Mouse (Mus musculus) kidney, embryonic 16.5 days (tissue): ENCODE measurements at regions not wholly inside any gene's neighbourhood (a gene's known extent, or its start where the extent isn't known, plus 50 kb on each side); places are given as distances from the start of the nearest gene placed in this dataset.

Experiments used
- ATAC-seq: fragments of 200-750 bp; cut with Nextera tagmentation; 2 replicates; pipeline ENCODE4 v1.8.0; 2017; ENCODE audit warnings: moderate TSS enrichment; ENCODE audit not compliant: low FRiP score, low TSS enrichment
- H3K27ac ChIP-seq: fragments of 300-500 bp; sonication (generic); 2 replicates; pipeline ENCODE4 v1.5.1; 2014; ENCODE audit warnings: low read length
- H3K27me3 ChIP-seq: fragments of 300-500 bp; sonication (generic); 2 replicates; pipeline ENCODE4 v1.6.1; 2014; ENCODE audit warnings: low read length, control low read depth, mixed read lengths; ENCODE audit not compliant: insufficient read depth
- H3K36me3 ChIP-seq: fragments of 300-500 bp; sonication (generic); 2 replicates; pipeline ENCODE4 v1.6.1; 2014; ENCODE audit warnings: low read length, control low read depth, mixed read lengths; ENCODE audit not compliant: insufficient read depth
- H3K4me1 ChIP-seq: fragments of 300-500 bp; sonication (generic); 2 replicates; pipeline ENCODE4 v1.6.1; 2014; ENCODE audit warnings: low read length, control low read depth, mixed read lengths; ENCODE audit not compliant: insufficient read depth
- H3K4me2 ChIP-seq: fragments of 300-500 bp; sonication (generic); replicated peaks from 2 replicates; pipeline ENCODE4 v1.6.1; 2014; ENCODE audit warnings: low read depth, low read length
- H3K4me3 ChIP-seq: fragments of 300-500 bp; sonication (generic); 2 replicates; pipeline ENCODE4 v1.5.1; 2014; ENCODE audit warnings: mild to moderate bottlenecking, low read length
- H3K9ac ChIP-seq: fragments of 300-500 bp; sonication (generic); replicated peaks from 2 replicates; pipeline ENCODE4 v1.6.1; 2014; ENCODE audit warnings: low read length
- H3K9me3 ChIP-seq: fragments of 300-500 bp; sonication (generic); 2 replicates; pipeline ENCODE4 v1.6.1; 2016; ENCODE audit warnings: low read length, control low read depth
- WGBS: fragments of 180-500 bp; shearing (Covaris S2); extraction: QIAGEN DNeasy Blood & Tissue Kit; methylation state at CpG from one replicate; pipeline ENCODE4 v1.1.7; 2014; 5-methylcytosine and 5-hydroxymethylcytosine counted together

GRCm38 (mm10) chr2:57597694-57598358, 360.4 kb downstream of the Gpd2 start:
- no peak for ATAC-seq
- H3K4me2 ChIP-seq = no peak overlapping the region
- no peak overlapping the region for H3K4me3 ChIP-seq
- 15% methylated on average over 9 of the region's 9 CpGs for WGBS
- no peaks in the 10 kb centered on the region for H3K9me3 ChIP-seq
- H3K36me3 ChIP-seq = no peaks in the 10 kb centered on the region
- no peaks in the 10 kb centered on the region for H3K4me1 ChIP-seq
- H3K27me3 ChIP-seq = no peaks in the 10 kb centered on the region
- H3K27ac ChIP-seq = no peak overlapping the region
- H3K9ac ChIP-seq = no peak overlapping the region

- Histone ChIP-seq H3K4me3 (no peak overlapping the region), H3K27ac (no peak overlapping the region), H3K27me3 (no peaks in the 10 kb centered on the region; the same call in 1 of the 2 replicates), H3K9me3 (no peaks in the 10 kb centered on the region), H3K36me3 (no peaks in the 10 kb centered on the region), H3K4me2 (no peak overlapping the region), H3K4me1 (no peaks in the 10 kb centered on the region), H3K9ac (no peak overlapping the region)
- no peak for ATAC-seq
Measured at GRCm38 (mm10) chr2:57611599-57611998, 374.2 kb downstream of the Gpd2 start.

DNA sequence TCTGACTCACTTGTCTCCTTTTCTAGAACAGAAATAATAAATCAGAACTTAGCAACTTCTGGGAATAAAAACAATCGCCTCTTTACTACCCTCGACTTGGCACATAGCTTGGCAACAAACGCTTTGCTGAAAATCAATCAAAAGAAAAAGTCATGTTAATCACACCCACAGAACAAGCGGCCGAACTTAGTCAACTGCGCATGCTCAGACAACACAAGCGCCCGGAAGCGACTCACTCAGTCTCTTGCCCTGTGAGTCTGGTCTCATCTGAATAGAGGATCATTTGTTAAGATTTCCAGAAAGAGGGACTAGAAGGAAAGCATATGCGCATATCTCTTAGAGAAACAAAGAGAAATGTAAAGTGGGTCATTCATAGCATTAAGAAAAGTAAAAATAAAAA, 375.8 kb downstream of the Gpd2 start:
- H3K27ac ChIP-seq = no peak overlapping the region
- H3K4me2 ChIP-seq = 0 out of 2 replicates have a peak overlapping the region, but pooled peaks have one; percentile 27
- H3K4me1 ChIP-seq = no peaks in the 10 kb centered on the region

GRCm38 (mm10) chr2:57614587-57614991, 377.2 kb downstream of the Gpd2 start:
- no peaks in the 10 kb centered on the region for H3K4me1 ChIP-seq
- no peaks in the 10 kb centered on the region; the same call in 1 of the 2 replicates for H3K27me3 ChIP-seq
- H3K4me3 ChIP-seq = no peak overlapping the region
- ATAC-seq = no peak
- no peaks in the 10 kb centered on the region for H3K9me3 ChIP-seq
- 80% methylated on average over 12 of the region's 12 CpGs for WGBS
- H3K4me2 ChIP-seq = no peak overlapping the region
- H3K27ac ChIP-seq = no peak overlapping the region
- no peak overlapping the region for H3K9ac ChIP-seq
- H3K36me3 ChIP-seq = no peaks in the 10 kb centered on the region

More for the DNA sequence above, 375.8 kb downstream of the Gpd2 start:
- H3K36me3 ChIP-seq = no peaks in the 10 kb centered on the region
- WGBS = 59% methylated on average over 10 of the region's 10 CpGs
- no peaks in the 10 kb centered on the region for H3K9me3 ChIP-seq
- no peak for ATAC-seq
- no peak overlapping the region for H3K4me3 ChIP-seq
- no peaks in the 10 kb centered on the region; the same call in 1 of the 2 replicates for H3K27me3 ChIP-seq
- no peak overlapping the region for H3K9ac ChIP-seq

GRCm38 (mm10) chr2:57616525-57617225, 379.2 kb downstream of the Gpd2 start:
- Histone ChIP-seq H3K27ac (no peak overlapping the region), H3K9ac (no peak overlapping the region; the same call in 1 of the 2 replicates), H3K4me3 (peak overlapping the region; percentile 40), H3K27me3 (no peaks in the 10 kb centered on the region; the same call in 1 of the 2 replicates), H3K9me3 (no peaks in the 10 kb centered on the region), H3K4me2 (peak overlapping the region; percentile 64), H3K4me1 (no peaks in the 10 kb centered on the region), H3K36me3 (no peaks in the 10 kb centered on the region)
- WGBS = 2% methylated on average over 19 of the region's 19 CpGs
- ATAC-seq = peak; percentile 46; the same call in 1 of the 2 replicates

DNA sequence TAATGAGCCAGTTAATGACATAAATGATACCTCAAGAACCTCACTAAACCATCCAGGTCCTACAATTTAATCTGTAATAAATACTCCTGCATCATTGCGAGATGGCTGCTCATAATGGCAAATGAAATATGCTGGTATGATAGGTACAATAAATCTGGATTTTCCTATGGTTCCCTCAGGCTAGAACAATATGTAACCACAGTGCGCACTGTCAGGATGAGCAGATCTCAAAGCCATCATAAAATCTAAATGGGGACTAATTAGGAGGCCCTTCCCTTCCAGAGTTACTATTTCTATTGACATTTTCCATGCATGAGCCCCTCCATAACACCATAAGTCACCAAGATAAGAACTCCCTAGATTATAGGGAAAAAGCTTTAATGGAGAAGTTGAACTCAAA, 379.8 kb downstream of the Gpd2 start:
- Histone ChIP-seq H3K4me1 (no peaks in the 10 kb centered on the region), H3K27me3 (no peaks in the 10 kb centered on the region; the same call in 1 of the 2 replicates), H3K4me2 (peak overlapping the region; percentile 64; the same call in 1 of the 2 replicates), H3K9ac (no peak overlapping the region), H3K9me3 (no peaks in the 10 kb centered on the region), H3K36me3 (no peaks in the 10 kb centered on the region), H3K4me3 (no peak overlapping the region; the same call in 1 of the 2 replicates), H3K27ac (no peak overlapping the region)
- ATAC-seq = no peak
- WGBS = 75% methylated on average over 2 of the region's 2 CpGs

DNA sequence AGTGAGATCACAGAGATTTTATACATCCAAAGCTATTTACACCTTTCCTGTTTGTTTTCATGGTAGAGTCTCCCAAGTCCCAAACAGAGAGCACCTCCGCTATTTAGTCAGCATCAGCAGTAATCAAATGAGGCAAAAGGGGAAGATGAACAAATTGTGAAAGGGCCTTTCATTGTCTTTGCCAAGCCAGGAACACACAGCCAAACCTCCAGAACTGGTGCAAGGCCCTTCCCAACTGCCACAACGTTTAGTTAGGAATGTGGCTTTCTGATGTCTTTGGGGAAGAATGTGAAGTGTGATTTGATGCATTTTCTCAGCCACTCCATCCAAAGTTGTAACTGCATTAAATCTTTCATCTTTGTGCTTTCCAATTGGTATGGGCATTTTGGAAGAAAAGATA, 353.6 kb upstream of the Galnt5 start:
- no peaks in the 10 kb centered on the region for H3K36me3 ChIP-seq
- H3K4me3 ChIP-seq = no peak overlapping the region
- H3K4me1 ChIP-seq = no peaks in the 10 kb centered on the region
- 54% methylated on average over 2 of the region's 2 CpGs for WGBS
- no peak overlapping the region for H3K4me2 ChIP-seq
- no peak overlapping the region for H3K9ac ChIP-seq
- no peaks in the 10 kb centered on the region for H3K9me3 ChIP-seq
- no peaks in the 10 kb centered on the region for H3K27me3 ChIP-seq
- no peak overlapping the region for H3K27ac ChIP-seq
- ATAC-seq = no peak

DNA sequence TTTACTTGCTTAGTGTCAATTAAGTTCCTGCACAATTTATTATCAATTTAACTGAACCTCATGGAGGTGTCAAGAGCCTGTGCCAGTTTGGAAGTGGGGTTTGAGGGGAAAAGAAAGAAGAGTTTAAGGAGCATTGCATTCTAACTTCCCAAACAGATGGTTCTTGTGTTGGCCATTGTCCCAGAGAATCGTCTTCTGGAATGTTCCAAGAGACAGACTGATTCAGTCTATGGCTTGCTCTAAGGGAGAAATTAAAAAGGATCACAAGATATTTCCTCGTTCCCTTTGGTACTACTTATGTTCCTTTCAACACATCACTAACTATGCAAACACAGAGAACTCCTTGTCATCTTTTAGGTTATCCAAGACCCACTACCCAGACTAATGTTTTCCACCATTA, 353.1 kb upstream of the Galnt5 start:
- H3K4me1 ChIP-seq = no peaks in the 10 kb centered on the region
- no peak overlapping the region for H3K27ac ChIP-seq
- H3K4me3 ChIP-seq = no peak overlapping the region
- H3K27me3 ChIP-seq = no peaks in the 10 kb centered on the region
- WGBS = 69% methylated on average over 2 of the region's 2 CpGs
- H3K4me2 ChIP-seq = no peak overlapping the region
- ATAC-seq = no peak
- H3K36me3 ChIP-seq = no peaks in the 10 kb centered on the region
- H3K9ac ChIP-seq = no peak overlapping the region
- H3K9me3 ChIP-seq = no peaks in the 10 kb centered on the region

DNA sequence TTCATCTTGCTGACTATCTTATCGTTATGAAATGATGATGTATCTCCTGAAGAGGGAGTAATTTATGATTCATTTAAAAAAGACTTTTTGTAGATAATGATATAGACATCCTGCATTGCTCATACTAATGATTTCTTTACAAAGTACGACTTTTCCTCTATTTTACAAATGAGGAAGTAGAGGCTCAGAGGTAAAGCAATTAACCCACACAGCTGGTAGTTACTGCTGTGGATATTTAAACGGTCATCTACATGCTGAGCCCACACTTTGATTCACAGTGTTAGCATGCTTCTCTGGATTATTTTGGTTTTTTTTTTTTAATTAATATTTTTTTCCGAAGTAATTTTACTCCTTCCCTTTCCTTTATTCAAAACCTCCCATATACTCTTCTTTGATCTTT, 348.7 kb upstream of the Galnt5 start:
- Histone ChIP-seq H3K4me1 (no peaks in the 10 kb centered on the region), H3K27me3 (no peaks in the 10 kb centered on the region), H3K4me3 (no peak overlapping the region), H3K9me3 (no peaks in the 10 kb centered on the region), H3K9ac (no peak overlapping the region), H3K36me3 (no peaks in the 10 kb centered on the region), H3K4me2 (no peak overlapping the region), H3K27ac (no peak overlapping the region)
- no peak for ATAC-seq
- 76% methylated on average over 4 of the region's 4 CpGs for WGBS

DNA sequence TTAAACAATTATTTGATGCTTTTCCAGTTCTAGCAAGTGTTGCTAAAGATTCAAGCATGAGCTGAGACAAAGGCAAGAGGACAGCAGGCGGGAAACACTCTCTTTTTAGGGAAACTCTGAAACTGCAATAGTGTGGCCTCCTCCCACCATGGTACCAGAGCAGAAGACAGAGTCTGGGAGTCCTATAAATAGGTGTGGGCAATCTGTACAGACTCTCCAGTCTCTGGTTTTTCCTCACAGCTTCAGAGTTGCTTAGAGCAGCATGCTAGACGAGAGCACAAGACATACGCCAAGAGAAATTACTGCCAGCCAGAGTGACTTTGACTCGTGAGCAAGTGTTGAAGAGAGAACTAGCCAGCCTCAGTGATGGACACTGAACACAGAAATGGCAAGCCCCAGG, 340.3 kb upstream of the Galnt5 start:
- no peaks in the 10 kb centered on the region for H3K9me3 ChIP-seq
- WGBS = 88% methylated on average over 4 of the region's 4 CpGs
- H3K4me3 ChIP-seq = no peak overlapping the region
- no peak for ATAC-seq
- no peaks in the 10 kb centered on the region for H3K4me1 ChIP-seq
- H3K4me2 ChIP-seq = no peak overlapping the region
- H3K36me3 ChIP-seq = no peaks in the 10 kb centered on the region
- H3K9ac ChIP-seq = no peak overlapping the region
- H3K27ac ChIP-seq = no peak overlapping the region
- H3K27me3 ChIP-seq = no peaks in the 10 kb centered on the region
